Mouse (Mus musculus) spleen, postnatal 14 days (tissue): Measurements from ENCODE around the gene Dsel.

Experiments used
- DNase-seq, 2 experiments: peaks; one replicate each; pipeline ENCODE4 v3.0.0; 2021 to 2022; ENCODE audit warnings: low spot score in 2 of 2

Gene Dsel

DNA sequence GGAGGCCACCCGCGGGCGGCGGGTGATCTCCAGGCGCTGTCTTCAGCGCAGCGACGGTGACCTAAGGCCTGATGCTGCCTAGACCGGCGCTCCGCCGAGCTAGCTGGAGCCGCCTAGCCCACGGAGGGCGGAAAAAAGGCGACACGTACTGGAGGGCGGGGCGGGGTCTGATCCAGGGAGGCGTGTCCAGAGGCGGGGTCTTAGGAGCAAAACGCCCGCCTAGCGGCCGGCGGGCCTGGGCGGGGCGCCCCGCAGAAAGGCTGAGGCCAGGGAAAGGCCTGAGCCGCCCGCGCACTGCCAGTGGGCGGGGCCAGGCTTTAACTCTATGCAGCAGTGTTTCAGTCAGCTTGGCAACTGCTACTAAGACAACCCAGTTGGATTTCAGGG lies at the start of gene Dsel:
Gene Dsel (minus strand): TSS at position 140 of the 387 bp plus-strand sequence.
- peak; percentile 67 to 68 for DNase-seq

DNA sequence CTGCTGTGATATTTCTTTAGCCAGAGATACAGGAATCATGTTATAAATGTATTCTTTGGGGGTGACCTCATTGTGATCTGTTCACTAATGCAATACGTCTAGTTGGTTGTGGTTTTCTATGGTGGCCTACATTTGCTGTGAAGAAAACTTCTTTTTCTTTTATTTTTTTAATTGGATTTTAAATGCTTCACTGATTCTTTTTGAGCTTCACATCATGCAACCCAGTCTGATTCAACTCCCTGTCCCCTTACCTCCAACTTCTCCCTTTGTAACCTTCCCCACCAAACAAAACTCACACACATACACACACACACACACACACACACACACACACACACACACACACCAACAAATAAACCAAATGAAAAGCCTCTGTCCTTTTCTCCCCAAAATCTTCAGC lies 46.7 kb upstream of the Dsel start:
- DNase-seq, result no peak

DNA sequence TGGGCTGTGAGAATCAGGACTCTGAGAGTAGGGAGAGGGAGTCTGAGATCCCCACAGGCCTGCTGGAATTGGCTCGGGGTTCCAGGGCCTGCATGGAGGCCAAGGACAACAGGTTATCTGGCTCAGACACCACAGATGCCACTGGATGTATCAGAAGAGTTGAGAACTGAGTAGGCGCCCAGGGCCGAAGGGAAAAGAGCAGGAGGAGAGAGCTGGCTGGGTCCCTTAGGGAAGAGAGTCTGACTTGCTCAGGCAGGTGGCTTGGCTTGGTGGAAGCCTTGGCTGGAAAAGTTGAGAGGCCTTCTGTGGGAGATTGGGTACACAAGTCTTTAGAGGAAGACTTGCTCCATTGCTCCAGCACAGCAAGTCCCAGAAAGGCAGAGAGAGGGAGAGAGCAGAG lies 18.6 kb upstream of the Dsel start:
- no peak for DNase-seq

DNA sequence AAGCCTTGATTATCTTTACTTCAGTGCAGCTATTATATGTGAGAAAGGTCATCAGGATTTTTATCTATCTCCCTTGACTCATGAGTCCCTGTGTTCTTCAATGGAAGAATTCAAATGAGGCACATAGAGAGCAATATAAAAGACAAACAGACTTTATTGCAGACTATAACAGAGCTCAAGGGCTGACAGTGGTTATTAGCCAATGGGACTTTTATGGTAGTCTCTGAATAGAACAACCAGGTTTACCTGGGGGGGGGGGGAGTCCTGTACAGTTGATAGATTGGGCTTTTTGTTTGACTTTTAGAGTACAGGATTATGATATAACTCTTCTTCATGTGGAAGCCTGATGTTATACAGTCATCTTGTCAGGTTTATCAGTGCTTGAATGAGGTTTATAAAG lies 11.1 kb upstream of the Dsel start:
- no peak for DNase-seq

DNA sequence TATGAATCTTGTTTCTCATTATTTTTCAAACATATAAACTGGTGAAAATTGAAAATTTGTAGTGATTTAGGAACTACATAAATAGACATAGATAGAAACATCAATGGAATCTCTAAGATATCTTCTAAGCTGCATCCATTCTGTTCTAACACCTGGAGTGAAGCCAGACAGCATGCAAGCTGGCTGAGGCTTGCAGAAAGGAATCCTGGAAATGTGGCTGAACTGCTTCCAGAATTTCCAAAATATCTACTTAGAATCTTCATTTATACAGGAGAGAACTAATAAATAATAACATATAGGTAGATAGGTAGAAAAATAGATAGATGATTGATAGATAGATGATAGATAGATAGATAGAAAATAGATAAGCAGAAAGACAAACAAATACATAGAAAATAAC lies 8.5 kb upstream of the Dsel start:
- DNase-seq, result no peak

DNA sequence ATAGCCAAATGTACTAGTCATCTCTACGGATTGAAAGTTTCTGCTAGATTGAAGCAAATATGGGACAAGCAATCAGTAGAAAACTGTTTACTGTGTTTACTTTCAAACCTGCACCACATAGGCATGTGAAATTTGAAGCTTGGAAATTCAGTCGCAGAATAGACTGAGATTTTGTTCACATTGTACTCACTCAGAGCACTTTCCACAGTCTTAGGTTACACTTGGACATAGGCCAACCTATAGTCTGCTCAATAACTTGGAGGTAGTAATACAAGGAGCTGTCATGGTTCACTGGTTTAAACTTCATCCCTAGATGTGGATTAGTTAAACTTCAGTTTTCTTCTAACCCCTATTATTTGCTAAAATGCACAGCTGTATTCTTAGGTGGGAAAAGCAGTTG lies 749 bp upstream of the Dsel start:
- no peak for DNase-seq

DNA sequence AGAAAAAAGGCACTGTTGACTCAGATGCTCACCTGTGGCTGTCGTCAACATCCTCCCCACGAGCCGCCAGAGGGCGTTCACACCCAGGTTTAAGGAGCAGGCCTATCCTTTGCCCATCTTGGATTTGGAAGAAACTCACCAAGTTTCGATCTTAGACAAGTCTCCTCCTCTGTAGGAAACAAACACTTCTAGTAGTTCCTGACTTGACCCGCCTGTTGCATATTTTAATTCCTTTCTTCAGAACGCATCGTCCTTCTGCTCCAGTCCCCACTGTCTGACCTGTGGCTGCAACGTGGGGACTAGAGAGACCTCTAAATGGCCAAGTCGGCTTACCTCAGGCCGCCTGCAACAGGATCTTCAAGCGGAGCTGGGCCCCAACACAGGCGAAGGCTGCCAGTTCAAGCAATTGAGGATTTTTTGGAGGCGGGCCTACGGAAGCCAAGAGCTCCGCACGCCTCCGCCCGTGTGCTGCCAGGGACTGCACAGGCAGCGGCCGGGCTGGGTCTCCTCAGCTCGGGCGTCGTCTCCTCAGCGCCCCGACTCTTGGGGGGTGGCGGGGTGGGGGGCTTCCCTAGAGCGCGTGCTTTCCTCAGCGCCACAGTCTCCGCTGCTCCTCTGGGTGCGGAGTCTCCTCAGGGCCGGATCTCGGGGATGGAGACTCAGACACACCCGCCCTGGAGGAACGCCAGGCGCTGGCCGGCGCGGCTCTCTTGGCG lies 497 bp downstream of the Dsel start:
- DNase-seq, result peak; percentile 10 to 34

DNA sequence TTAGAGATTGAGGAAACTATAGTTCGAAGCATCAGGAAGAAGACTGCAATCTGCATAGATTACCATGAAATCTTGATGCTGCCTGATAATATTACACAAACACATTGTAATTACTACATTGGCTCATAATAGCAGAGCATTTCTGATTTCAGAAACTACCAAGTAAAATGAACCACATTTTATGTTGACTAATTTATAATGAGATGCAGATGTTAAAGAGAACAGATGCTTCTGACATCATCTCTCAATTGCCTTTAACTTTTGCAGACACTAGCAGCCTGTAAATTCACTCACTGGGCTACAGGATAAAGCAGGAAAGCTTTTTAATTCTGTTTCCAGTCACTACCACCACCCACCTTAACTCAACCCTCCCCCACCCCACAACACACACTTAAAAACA lies 6.9 kb downstream of the Dsel start:
- no peak for DNase-seq

DNA sequence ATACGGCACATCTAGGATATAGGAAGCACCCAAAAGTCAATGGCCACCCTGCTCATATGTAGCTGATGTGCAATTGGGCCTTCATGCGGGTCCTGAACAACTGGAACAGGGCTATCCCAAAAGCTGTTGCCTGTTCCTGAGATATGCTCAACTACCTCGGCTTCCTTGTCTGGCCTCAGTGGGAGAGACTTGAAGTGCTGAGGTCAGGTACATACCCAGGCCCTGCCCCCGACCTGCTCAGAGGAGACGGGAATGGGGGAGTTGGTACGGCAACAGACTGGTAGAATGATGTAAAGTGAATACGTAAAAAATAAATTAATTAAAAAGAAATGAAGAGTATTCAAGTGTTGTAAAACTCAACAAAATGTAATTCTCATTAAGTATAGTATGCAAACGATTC lies 12.3 kb downstream of the Dsel start:
- no peak for DNase-seq

DNA sequence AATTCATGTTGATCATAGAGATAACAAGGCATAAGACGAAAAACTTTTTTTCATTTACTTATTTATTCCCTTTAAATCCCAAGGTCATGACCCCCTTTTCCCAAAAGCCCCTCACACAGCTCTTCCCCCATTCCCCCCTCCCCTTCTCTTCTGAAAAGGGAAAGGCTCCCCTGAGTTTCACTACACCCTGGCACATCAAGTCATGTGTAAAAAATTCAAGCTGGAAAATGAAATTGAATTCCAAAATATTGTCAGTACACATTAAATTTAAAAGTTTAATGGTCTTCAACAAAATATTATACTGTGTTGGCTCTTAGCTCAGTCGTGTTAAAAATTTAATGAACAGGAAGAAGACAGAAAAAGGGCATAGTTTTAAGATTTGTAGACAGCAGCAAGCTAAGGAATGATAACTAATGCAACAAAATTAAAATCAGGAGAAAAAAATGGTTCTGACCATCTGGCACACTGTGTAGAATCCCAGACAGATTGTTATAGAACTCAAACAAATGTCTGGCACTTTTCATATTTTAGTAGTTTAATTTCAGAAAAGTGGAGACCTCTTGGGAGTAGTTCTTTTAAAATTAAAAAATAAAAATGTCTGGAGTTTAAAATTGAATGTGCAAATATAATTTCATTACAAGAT lies 31.0 kb downstream of the Dsel start:
- DNase-seq, result no peak
